Mouse (Mus musculus): ENCODE results near the gene Ndst2.
A peak's percentile ranks its signal among the peaks of the same experiment; 100 is the strongest.
"Not testable (repeated sequence)": the region's sequence is repeated elsewhere in the genome, so short reads cannot be mapped to it uniquely, and the experiment has no call there.

Ndst2 gene

GRCm38 (mm10) chr14:20737306-20737705 is 2.9 kb upstream of the Ndst2 start:
- DNase-seq, result peak; percentile 67

GRCm38 (mm10) chr14:20735892-20736390 is 1.6 kb upstream of the Ndst2 start:
- DNase-seq, result no peak

GRCm38 (mm10) chr14:20735052-20735451 is 690 bp upstream of the Ndst2 start:
- no peak for DNase-seq

- DNase-seq, result peak; percentile 28
Observed at GRCm38 (mm10) chr14:20733041-20733951, 1.1 kb downstream of the Ndst2 start.

GRCm38 (mm10) chr14:20730853-20731602 is 3.3 kb downstream of the Ndst2 start:
- no peak for DNase-seq

GRCm38 (mm10) chr14:20729871-20730270 is 4.5 kb downstream of the Ndst2 start:
- no peak for DNase-seq

GRCm38 (mm10) chr14:20725660-20726339 is 8.6 kb downstream of the Ndst2 start:
- DNase-seq, result no peak

- DNase-seq, result peak; percentile 74
Observed at GRCm38 (mm10) chr14:20724043-20724442, 10.3 kb downstream of the Ndst2 start.

GRCm38 (mm10) chr14:20723006-20723405 is 11.4 kb downstream of the Ndst2 start:
- no peak for DNase-seq

GRCm38 (mm10) chr14:20721371-20721770 is 13.0 kb downstream of the Ndst2 start:
- DNase-seq, result no peak

GRCm38 (mm10) chr14:20719767-20720166 is 14.6 kb downstream of the Ndst2 start:
- no peak for DNase-seq

GRCm38 (mm10) chr14:20718443-20718842 is 15.9 kb downstream of the Ndst2 start:
- DNase-seq, result no peak

- DNase-seq, result no peak
Observed at GRCm38 (mm10) chr14:20713832-20714231, 20.5 kb downstream of the Ndst2 start.

GRCm38 (mm10) chr14:20708239-20708638 is 26.1 kb downstream of the Ndst2 start:
- DNase-seq, result no peak

GRCm38 (mm10) chr14:20707201-20708190 is 26.9 kb downstream of the Ndst2 start, which contains the start of gene Zswim8:
Gene Zswim8, plus strand, starts transcription at chr14:20707552.
- DNase-seq, result peak; percentile 94

- DNase-seq, result not testable (repeated sequence)
Observed at GRCm38 (mm10) chr14:20703461-20703860, 30.9 kb downstream of the Ndst2 start.

- peak; percentile 93 for DNase-seq
Observed at GRCm38 (mm10) chr14:20702741-20703381, 31.5 kb downstream of the Ndst2 start, which contains the start of gene Chchd1. Gene Chchd1, plus strand, starts transcription at chr14:20703006.

- no peak for DNase-seq
Observed at GRCm38 (mm10) chr14:20702096-20702740, 32.1 kb downstream of the Ndst2 start.

GRCm38 (mm10) chr14:20701554-20701953 is 32.8 kb downstream of the Ndst2 start:
- no peak for DNase-seq

GRCm38 (mm10) chr14:20700362-20700761 is 34.0 kb downstream of the Ndst2 start:
- DNase-seq, result no peak
